Mouse (Mus musculus) spleen, adult 2 months (tissue): ENCODE measurements around the gene Slc37a4.

Experiments
- CTCF ChIP-seq: fragments of 200-500 bp; IDR thresholded peaks from 2 replicates; pipeline ENCODE4 v1.5.1; 2011; ENCODE audit warnings: mild to moderate bottlenecking, inconsistent platforms; ENCODE audit not compliant: insufficient read depth, insufficient read length, insufficient replicate concordance; ENCODE audit errors: extremely low read depth
- POLR2A ChIP-seq: fragments of 200-500 bp; IDR thresholded peaks from 2 replicates; pipeline ENCODE4 v1.6.1; 2011; ENCODE audit warnings: low read depth, low read length, inconsistent platforms

GRCm38 (mm10) chr9:44410647-44411336 is 14.1 kb downstream of the Slc37a4 start:
- TF ChIP-seq POLR2A: no peak
- no peak for TF ChIP-seq CTCF
